Comparison of ENCODE assay signal across 16 mouse cellular contexts in the genomic region with DNA sequence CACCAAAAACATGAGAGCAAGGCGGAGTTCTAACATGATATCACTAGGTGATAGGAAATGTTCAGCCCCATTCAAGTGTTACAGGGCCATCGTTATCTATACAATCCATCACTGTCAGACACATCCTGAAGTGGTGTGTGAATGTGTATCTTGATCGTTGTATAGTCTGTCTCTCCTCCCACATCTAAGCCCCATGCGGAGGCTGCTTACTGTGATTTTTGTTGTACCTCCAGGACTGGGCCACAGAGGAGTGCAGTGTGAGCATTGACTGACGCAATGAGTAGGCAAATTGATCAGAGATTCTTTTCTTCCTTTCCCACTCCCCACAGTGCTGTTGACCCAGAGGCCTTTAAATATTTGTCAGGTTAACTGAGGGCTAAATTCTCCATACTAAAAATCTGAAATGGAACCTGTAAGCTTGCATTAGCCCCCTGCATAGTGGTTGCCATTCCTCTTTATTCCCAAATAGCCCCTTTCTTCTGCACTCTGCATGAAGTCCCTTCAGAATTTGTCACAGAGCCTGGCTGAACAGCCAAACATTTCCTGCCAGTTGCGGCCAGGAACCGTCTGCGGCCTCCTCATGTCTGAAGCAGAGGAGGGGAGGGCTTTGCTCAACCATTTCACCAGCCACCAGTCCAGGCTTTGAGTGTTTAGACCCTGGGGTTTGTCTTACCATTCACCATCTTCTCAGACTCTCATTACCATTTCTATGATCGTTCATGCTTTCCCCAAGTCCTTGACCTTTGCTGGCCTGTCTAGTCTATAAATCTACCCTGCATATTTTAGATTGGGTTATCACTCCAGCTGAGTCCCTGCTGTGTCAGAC.
DNase-seq lines count a peak whose midpoint lies in the region; ATAC-seq lines count a peak whose summit lies in the region.
"Had no signal": no experiment of that assay in that cellular context is flagged by ENCODE, and none has a peak within 500 bp of the region (broad histone marks: within the 10 kb centered on the region; RNA-seq: fewer than 3 reads in every experiment).

No protein-coding gene starts in this region.

- peaks cover 78% of the 10 kb centered on the region for H3K27me3 ChIP-seq in hindbrain, embryonic 10.5 days (ENCODE audit: insufficient read depth, poor library complexity, severe bottlenecking)
- H3K27me3 ChIP-seq in midbrain, embryonic 12.5 days: peaks cover 75% of the 10 kb centered on the region
- H3K27me3 ChIP-seq: intestine, embryonic 15.5 days; limb, embryonic 15.5 days had no signal

- no peak overlapping the region for H3K4me3 ChIP-seq in hindbrain, embryonic 10.5 days
- H3K4me3 ChIP-seq in midbrain, embryonic 12.5 days: no peak overlapping the region
- H3K4me3 ChIP-seq: intestine, embryonic 15.5 days; limb, embryonic 15.5 days had no signal

- H3K4me1 ChIP-seq in hindbrain, embryonic 10.5 days (replicated peaks): peaks cover 16% of the 10 kb centered on the region
- H3K4me1 ChIP-seq in midbrain, embryonic 12.5 days: peaks cover 9% of the 10 kb centered on the region
- H3K4me1 ChIP-seq: intestine, embryonic 15.5 days; limb, embryonic 15.5 days had no signal

- WGBS in hindbrain, embryonic 10.5 days: 34% methylated on average over 9 of the region's 9 CpGs
- 38% methylated on average over 9 of the region's 9 CpGs for WGBS in midbrain, embryonic 12.5 days

- H3K4me2 ChIP-seq in midbrain, embryonic 12.5 days (replicated peaks): no peak overlapping the region
- H3K4me2 ChIP-seq: intestine, embryonic 15.5 days; limb, embryonic 15.5 days; lung, embryonic 14.5 days had no signal

- ATAC-seq in midbrain, embryonic 12.5 days (ENCODE audit: low FRiP score, low read depth): peak; percentile 67; the same call in 1 of the 2 replicates
- ATAC-seq: intestine, embryonic 15.5 days had no signal

- H3K9ac ChIP-seq in midbrain, embryonic 12.5 days (replicated peaks): no peak overlapping the region
- H3K9ac ChIP-seq: intestine, embryonic 15.5 days; limb, embryonic 15.5 days; lung, embryonic 14.5 days had no signal

- DNase-seq in adrenal gland, postnatal 14 days: peak; percentile 18
- no peak for DNase-seq in adrenal gland, postnatal 4 days (ENCODE audit: low spot score in 2 of 2)
- peak; percentile 61 for DNase-seq in Muller cell, postnatal 12 days (ENCODE audit: inconsistent ontology term)
- DNase-seq in hindbrain, embryonic 10.5 days (ENCODE audit: low spot score): peak; percentile 43
- DNase-seq in T-cell, adult 2 months (ENCODE audit: low spot score): no peak
- no peak for DNase-seq in lung, adult 18-20 months
- no peak for DNase-seq in thymus, postnatal 36 days
- DNase-seq: adrenal gland, postnatal 25 days; heart, adult 18-20 months; kidney, postnatal 25 days; lung, embryonic 14.5 days; thymus, postnatal 4 days had no signal

- H3K27ac ChIP-seq in hindbrain, embryonic 10.5 days: peak overlapping the region; percentile 56; the same call in 1 of the 2 replicates
- no peak overlapping the region for H3K27ac ChIP-seq in midbrain, embryonic 12.5 days (replicated peaks)
- H3K27ac ChIP-seq: intestine, embryonic 15.5 days; limb, embryonic 15.5 days; stomach, postnatal 0 days had no signal

- H3K9me3 ChIP-seq in hindbrain, embryonic 10.5 days: no peaks in the 10 kb centered on the region
- no peaks in the 10 kb centered on the region for H3K9me3 ChIP-seq in midbrain, embryonic 12.5 days
- H3K9me3 ChIP-seq: intestine, embryonic 15.5 days; limb, embryonic 15.5 days had no signal

- H3K36me3 ChIP-seq in hindbrain, embryonic 10.5 days: no peaks in the 10 kb centered on the region
- H3K36me3 ChIP-seq in midbrain, embryonic 12.5 days: no peaks in the 10 kb centered on the region
- H3K36me3 ChIP-seq: intestine, embryonic 15.5 days; limb, embryonic 15.5 days had no signal

Comparison
In these comparisons a context has a peak if more than half of its experiments do, and no peak if none do; other contexts are left out.
1. DNase-seq: peak in adrenal gland, postnatal 14 days (single experiment), Muller cell, postnatal 12 days (single experiment) and hindbrain, embryonic 10.5 days (single experiment); none in adrenal gland, postnatal 4 days (0 of 2), T-cell, adult 2 months (single experiment), lung, adult 18-20 months (0 of 2) and thymus, postnatal 36 days (0 of 2).